Mouse (Mus musculus) embryonic fibroblast, embryonic 13.5 days (primary cell): Measurements from ENCODE around the gene Ing2.

Experiments
- CTCF ChIP-seq: IDR thresholded peaks from 2 replicates; pipeline ENCODE4 v1.5.1; 2011; ENCODE audit warnings: mild to moderate bottlenecking, control low read depth, low read length, moderate library complexity, borderline replicate concordance; ENCODE audit not compliant: insufficient read depth
- POLR2A ChIP-seq: IDR thresholded peaks from 2 replicates; pipeline ENCODE4 v1.6.1; 2011; ENCODE audit warnings: low read depth, mild to moderate bottlenecking, control low read depth, low read length, moderate library complexity

DNA sequence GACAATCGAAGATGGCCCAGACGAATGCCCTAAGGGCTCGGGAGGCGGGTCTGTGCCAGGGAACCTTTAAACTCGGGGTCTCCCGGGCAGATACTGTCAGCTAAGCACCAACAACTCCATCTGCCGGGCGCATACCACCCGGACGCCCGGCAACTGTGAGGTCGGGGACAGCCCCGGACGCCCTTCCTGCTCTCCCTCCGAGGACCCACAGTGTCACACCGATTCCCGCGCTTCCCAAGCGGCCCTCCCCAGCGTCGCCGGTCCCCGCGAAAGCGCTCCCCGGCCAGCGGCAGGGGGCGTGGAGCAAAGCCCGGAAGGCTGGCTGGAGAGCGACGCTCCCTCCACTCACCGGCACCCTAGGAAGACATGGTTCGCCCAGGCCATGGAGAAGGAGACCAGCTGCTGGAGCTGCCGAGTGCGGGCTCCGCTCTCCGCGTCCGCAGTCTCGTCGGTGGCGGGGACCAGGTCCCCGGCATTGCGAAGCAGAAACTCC is 37.9 kb upstream of the Ing2 start:
- TF ChIP-seq CTCF = no peak
- TF ChIP-seq POLR2A = no peak; the same call in 1 of the 2 replicates
